Mouse (Mus musculus): ENCODE measurements at regions not wholly inside any gene's neighbourhood (a gene's known extent, or its start where the extent isn't known, plus 50 kb on each side); places are given as distances from the start of the nearest gene placed in this dataset.
A peak's percentile ranks its signal among the peaks of the same experiment; 100 is the strongest.

GRCm38 (mm10) chr3:70384235-70384634 is 376.8 kb downstream of the Otol1 start:
- 64% methylated on average over 1 of the region's 1 CpGs for WGBS
- Histone ChIP-seq H3K9me3 (replicated peaks) (no peaks in the 10 kb centered on the region), H3K36me3 (no peaks in the 10 kb centered on the region), H3K27ac (no peak overlapping the region), H3K4me3 (replicated peaks) (no peak overlapping the region), H3K4me2 (no peak overlapping the region), H3K9ac (no peak overlapping the region), H3K4me1 (no peaks in the 10 kb centered on the region), H3K27me3 (no peaks in the 10 kb centered on the region)
- ATAC-seq (replicated peaks; ENCODE audit: low FRiP score): no peak

- H3K9ac ChIP-seq: no peak overlapping the region
- H3K27ac ChIP-seq: no peak overlapping the region
- no peak overlapping the region for H3K4me3 ChIP-seq (replicated peaks)
- no peaks in the 10 kb centered on the region for H3K9me3 ChIP-seq (replicated peaks)
- H3K4me2 ChIP-seq: no peak overlapping the region
- 84% methylated on average over 4 of the region's 4 CpGs for WGBS
- no peaks in the 10 kb centered on the region for H3K4me1 ChIP-seq
- no peaks in the 10 kb centered on the region for H3K27me3 ChIP-seq
- H3K36me3 ChIP-seq: no peaks in the 10 kb centered on the region
- no peak for ATAC-seq (replicated peaks; ENCODE audit: low FRiP score)
These were observed 378.5 kb downstream of the Otol1 start for GRCm38 (mm10) chr3:70385961-70386360.

GRCm38 (mm10) chr3:70401187-70401586 is 393.8 kb downstream of the Otol1 start:
- no peak overlapping the region for H3K9ac ChIP-seq
- 68% methylated on average over 2 of the region's 2 CpGs for WGBS
- ATAC-seq (replicated peaks; ENCODE audit: low FRiP score): no peak
- H3K27ac ChIP-seq: no peak overlapping the region
- no peak overlapping the region for H3K4me2 ChIP-seq
- H3K27me3 ChIP-seq: no peaks in the 10 kb centered on the region
- H3K9me3 ChIP-seq (replicated peaks): no peaks in the 10 kb centered on the region
- no peaks in the 10 kb centered on the region for H3K4me1 ChIP-seq
- H3K36me3 ChIP-seq: no peaks in the 10 kb centered on the region
- H3K4me3 ChIP-seq (replicated peaks): no peak overlapping the region

- no peaks in the 10 kb centered on the region for H3K9me3 ChIP-seq (replicated peaks)
- no peak for ATAC-seq (replicated peaks; ENCODE audit: low FRiP score)
- no peaks in the 10 kb centered on the region for H3K36me3 ChIP-seq
- H3K27me3 ChIP-seq: no peaks in the 10 kb centered on the region
- no peak overlapping the region for H3K4me3 ChIP-seq (replicated peaks)
- no peaks in the 10 kb centered on the region for H3K4me1 ChIP-seq
- no peak overlapping the region for H3K27ac ChIP-seq
- WGBS: 92% methylated on average over 1 of the region's 1 CpGs
- H3K9ac ChIP-seq: no peak overlapping the region
- H3K4me2 ChIP-seq: no peak overlapping the region
These were observed 399.2 kb downstream of the Otol1 start for GRCm38 (mm10) chr3:70406571-70406970.

- H3K9me3 ChIP-seq (replicated peaks): no peaks in the 10 kb centered on the region
- H3K27me3 ChIP-seq: no peaks in the 10 kb centered on the region
- H3K9ac ChIP-seq: no peak overlapping the region
- H3K4me1 ChIP-seq: no peaks in the 10 kb centered on the region
- H3K36me3 ChIP-seq: no peaks in the 10 kb centered on the region
- H3K4me3 ChIP-seq (replicated peaks): no peak overlapping the region
- no peak overlapping the region for H3K4me2 ChIP-seq
- ATAC-seq (replicated peaks; ENCODE audit: low FRiP score): no peak
- 17% methylated on average over 4 of the region's 4 CpGs for WGBS
- H3K27ac ChIP-seq: no peak overlapping the region
These were observed 410.9 kb downstream of the Otol1 start for GRCm38 (mm10) chr3:70418273-70418672.

- no peaks in the 10 kb centered on the region for H3K36me3 ChIP-seq
- no peak overlapping the region for H3K4me3 ChIP-seq (replicated peaks)
- H3K4me1 ChIP-seq: no peaks in the 10 kb centered on the region
- H3K9me3 ChIP-seq (replicated peaks): no peaks in the 10 kb centered on the region
- no peak for ATAC-seq (replicated peaks; ENCODE audit: low FRiP score)
- H3K4me2 ChIP-seq: no peak overlapping the region
- no peak overlapping the region for H3K9ac ChIP-seq
- WGBS: 86% methylated on average over 1 of the region's 1 CpGs
- no peak overlapping the region for H3K27ac ChIP-seq
- H3K27me3 ChIP-seq: no peaks in the 10 kb centered on the region
These were observed 414.6 kb downstream of the Otol1 start for GRCm38 (mm10) chr3:70422016-70422415.

- 32% methylated on average over 3 of the region's 3 CpGs for WGBS
- ATAC-seq (replicated peaks; ENCODE audit: low FRiP score): no peak
These were observed 415.3 kb downstream of the Otol1 start for GRCm38 (mm10) chr3:70422669-70423068.

GRCm38 (mm10) chr3:70436671-70437070 is 429.3 kb downstream of the Otol1 start:
- WGBS: 60% methylated on average over 4 of the region's 4 CpGs
- Histone ChIP-seq H3K4me3 (replicated peaks) (no peak overlapping the region), H3K9ac (no peak overlapping the region), H3K36me3 (no peaks in the 10 kb centered on the region), H3K27ac (no peak overlapping the region), H3K27me3 (no peaks in the 10 kb centered on the region), H3K4me2 (no peak overlapping the region), H3K4me1 (no peaks in the 10 kb centered on the region), H3K9me3 (replicated peaks) (no peaks in the 10 kb centered on the region)
- no peak for ATAC-seq (replicated peaks; ENCODE audit: low FRiP score)

More at GRCm38 (mm10) chr3:70422669-70423068, 415.3 kb downstream of the Otol1 start:
- no peak overlapping the region for H3K4me3 ChIP-seq (replicated peaks)
- H3K27ac ChIP-seq: no peak overlapping the region
- H3K9me3 ChIP-seq (replicated peaks): no peaks in the 10 kb centered on the region
- no peak overlapping the region for H3K4me2 ChIP-seq
- H3K27me3 ChIP-seq: no peaks in the 10 kb centered on the region
- no peaks in the 10 kb centered on the region for H3K4me1 ChIP-seq
- H3K36me3 ChIP-seq: no peaks in the 10 kb centered on the region
- no peak overlapping the region for H3K9ac ChIP-seq

- H3K4me3 ChIP-seq (replicated peaks): no peak overlapping the region
- no peak overlapping the region for H3K9ac ChIP-seq
- no peaks in the 10 kb centered on the region for H3K36me3 ChIP-seq
- H3K27ac ChIP-seq: no peak overlapping the region
- no peaks in the 10 kb centered on the region for H3K9me3 ChIP-seq (replicated peaks)
- no peaks in the 10 kb centered on the region for H3K4me1 ChIP-seq
- WGBS: 51% methylated on average over 2 of the region's 2 CpGs
- no peak overlapping the region for H3K4me2 ChIP-seq
- H3K27me3 ChIP-seq: no peaks in the 10 kb centered on the region
- no peak for ATAC-seq (replicated peaks; ENCODE audit: low FRiP score)
These were observed 449.9 kb downstream of the Otol1 start for GRCm38 (mm10) chr3:70457181-70457847.

- Histone ChIP-seq H3K27me3 (no peaks in the 10 kb centered on the region), H3K9ac (no peak overlapping the region), H3K4me2 (no peak overlapping the region), H3K27ac (no peak overlapping the region), H3K36me3 (no peaks in the 10 kb centered on the region), H3K4me3 (replicated peaks) (no peak overlapping the region), H3K4me1 (no peaks in the 10 kb centered on the region), H3K9me3 (replicated peaks) (no peaks in the 10 kb centered on the region)
- no peak for ATAC-seq (replicated peaks; ENCODE audit: low FRiP score)
- WGBS: 33% methylated on average over 2 of the region's 2 CpGs
These were observed 453.4 kb downstream of the Otol1 start for GRCm38 (mm10) chr3:70460811-70461210.

- no peak overlapping the region for H3K9ac ChIP-seq
- H3K27ac ChIP-seq: no peak overlapping the region
- no peaks in the 10 kb centered on the region for H3K9me3 ChIP-seq (replicated peaks)
- H3K4me1 ChIP-seq: no peaks in the 10 kb centered on the region
- H3K36me3 ChIP-seq: no peaks in the 10 kb centered on the region
- no peak overlapping the region for H3K4me3 ChIP-seq (replicated peaks)
- ATAC-seq (replicated peaks; ENCODE audit: low FRiP score): no peak
- no peaks in the 10 kb centered on the region for H3K27me3 ChIP-seq
- H3K4me2 ChIP-seq: no peak overlapping the region
These were observed 455.8 kb downstream of the Otol1 start for GRCm38 (mm10) chr3:70463221-70463620.

GRCm38 (mm10) chr3:70482521-70482920 is 475.1 kb downstream of the Otol1 start:
- 24% methylated on average over 9 of the region's 9 CpGs for WGBS
- ATAC-seq (replicated peaks; ENCODE audit: low FRiP score): peak; percentile 79; the same call in 1 of the 2 replicates
- Histone ChIP-seq H3K9me3 (replicated peaks) (no peaks in the 10 kb centered on the region), H3K27me3 (no peaks in the 10 kb centered on the region), H3K9ac (no peak overlapping the region), H3K4me2 (0 out of 2 replicates have a peak overlapping the region, but pooled peaks have one; percentile 7), H3K36me3 (no peaks in the 10 kb centered on the region), H3K4me3 (replicated peaks) (no peak overlapping the region), H3K4me1 (no peaks in the 10 kb centered on the region), H3K27ac (no peak overlapping the region)

All from kidney, embryonic 15.5 days (tissue).